Mouse (Mus musculus) cortical plate, adult 2 months (tissue): ENCODE data around the gene Slc38a7.

ENCODE experiments used
- CTCF ChIP-seq: fragments of 200-500 bp; IDR thresholded peaks from 2 replicates; pipeline ENCODE4 v1.5.1; 2011; ENCODE audit warnings: mild to moderate bottlenecking, control low read depth, low read length; ENCODE audit not compliant: insufficient read depth; ENCODE audit errors: extremely low read depth
- POLR2A ChIP-seq: fragments of 200-500 bp; IDR thresholded peaks from 2 replicates; pipeline ENCODE4 v1.6.1; 2011; ENCODE audit warnings: mild to moderate bottlenecking, low read length, control low read depth; ENCODE audit not compliant: insufficient read depth; ENCODE audit errors: extremely low read depth

DNA sequence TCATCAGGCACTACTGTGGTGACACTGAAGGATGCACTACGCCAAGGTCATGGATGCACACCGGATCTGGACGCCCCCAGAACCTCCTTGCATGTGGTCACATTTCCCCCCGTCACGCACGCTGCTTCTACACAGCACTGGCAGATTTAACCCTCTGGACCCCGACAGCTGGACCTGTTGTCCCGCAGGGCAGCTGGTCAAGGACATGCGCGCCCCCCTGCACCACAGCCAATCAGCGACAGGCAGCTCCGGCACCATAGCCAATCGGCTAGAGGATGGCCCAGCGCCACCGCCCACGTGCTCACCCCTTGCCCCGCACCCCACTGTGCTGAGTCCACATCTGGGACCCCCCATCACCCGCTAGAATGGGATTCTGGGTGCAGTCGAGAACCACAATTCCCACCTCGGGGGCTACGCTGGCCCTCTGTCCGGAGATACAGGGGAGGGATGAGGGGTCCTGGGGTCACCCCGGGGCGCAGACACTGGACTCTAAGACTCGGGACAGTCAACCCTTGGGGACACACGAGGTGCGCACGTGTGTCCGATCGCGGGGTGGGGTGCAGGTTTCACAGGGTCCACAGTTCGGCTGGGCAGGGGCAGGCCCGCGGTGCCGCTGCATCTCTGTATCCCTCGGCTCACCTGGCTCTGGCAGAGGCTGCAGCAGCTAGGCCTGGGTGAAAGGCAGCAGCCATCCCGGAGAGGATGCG, 34.4 kb upstream of the Slc38a7 start:
- no peak for TF ChIP-seq POLR2A
- TF ChIP-seq CTCF = no peak
